Mouse (Mus musculus) left cerebral cortex, postnatal 36 days (tissue): Measurements from ENCODE around the gene Zbtb8b. TPM values are rescaled to one million over a fixed set of nuclear protein-coding genes. Genes with fewer than 3 reads are reported as not detected.
A peak's percentile ranks its signal among the peaks of the same experiment; 100 is the strongest.
"Not testable (repeated sequence)": the region's sequence is repeated elsewhere in the genome, so short reads cannot be mapped to it uniquely, and the experiment has no call there.

Source experiments
- DNase-seq, 2 experiments: peaks; one replicate each; pipeline ENCODE4 v3.0.0; 2021 to 2022; ENCODE audit warnings: low spot score in 2 of 2, mixed read lengths in 1 of 2
- intact Hi-C: fragments of 180-260 bp; cut with DNase I; formaldehyde crosslinking; loops from one replicate; pipeline ENCODE4 v1.15.1; 2025
- total RNA-seq, 2 experiments: library from RNA; stranded (reverse); gene quantifications; 2 replicates each; pipeline ENCODE4 v1.2.3; 2021

Zbtb8b gene
- total RNA-seq, result 1 to 10 TPM; 4.3 to 4.9 TPM

DNA sequence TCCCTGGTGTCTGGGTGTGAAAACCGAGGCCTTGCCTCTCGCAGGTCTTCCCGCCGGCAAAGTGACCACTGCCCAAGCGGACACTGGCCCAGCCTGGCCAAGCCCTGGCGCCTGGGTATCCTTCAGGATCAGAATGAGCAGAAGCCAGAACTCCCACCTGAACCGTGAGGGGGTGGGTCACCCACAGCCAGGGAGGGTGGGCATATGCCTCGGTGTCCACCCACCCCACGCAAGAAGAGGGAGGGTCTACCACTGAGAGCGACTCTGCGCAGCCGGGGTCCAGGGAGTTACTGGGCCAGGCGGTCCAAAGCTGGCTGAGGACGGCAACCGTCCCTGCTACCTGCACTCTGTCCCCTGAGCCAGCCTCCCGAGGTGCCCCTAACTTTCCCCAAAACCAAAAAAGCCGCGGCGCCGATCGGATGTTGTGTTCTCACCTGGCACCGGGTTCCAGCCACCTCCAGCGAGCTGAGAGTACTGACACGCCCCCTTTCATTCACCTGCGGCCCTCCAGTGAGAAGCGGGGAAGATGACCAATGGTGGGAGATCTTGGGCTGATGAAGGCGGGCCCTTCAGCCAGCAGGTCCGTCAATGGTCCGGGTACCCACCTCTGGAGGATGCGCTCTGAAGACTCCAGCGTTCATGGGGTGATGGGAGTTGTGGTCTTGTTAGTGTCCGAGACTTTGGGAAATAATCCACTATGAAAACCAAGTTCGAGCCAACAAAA, at the start of gene Zbtb8b:
TSS of gene Zbtb8b (minus strand) at position 514 of the 724 bp plus-strand sequence.
- intact Hi-C loops, result no loop called here
- DNase-seq, result peak; percentile 81 to 82

DNA sequence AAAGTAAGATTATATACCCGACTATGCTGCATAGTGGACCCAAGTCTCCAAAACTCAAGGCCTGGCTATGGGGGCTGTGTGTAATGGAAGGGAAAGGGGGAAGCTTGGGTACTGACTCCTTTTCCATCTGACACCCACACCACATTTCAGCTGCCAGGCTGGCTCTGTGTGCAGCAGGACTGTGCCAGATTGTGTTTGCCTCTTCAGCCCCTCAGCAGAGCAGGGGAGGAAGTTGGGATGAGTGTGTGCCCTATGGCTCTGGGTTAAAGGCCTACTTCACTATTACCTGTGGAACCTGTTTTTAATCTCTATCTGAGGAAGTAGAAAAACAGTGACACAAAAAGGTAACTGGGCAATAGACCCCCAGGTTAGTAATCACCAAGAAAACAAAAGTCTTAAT, 40.4 kb upstream of the Zbtb8b start:
- intact Hi-C loops, result no loop called here
- DNase-seq, result no peak

DNA sequence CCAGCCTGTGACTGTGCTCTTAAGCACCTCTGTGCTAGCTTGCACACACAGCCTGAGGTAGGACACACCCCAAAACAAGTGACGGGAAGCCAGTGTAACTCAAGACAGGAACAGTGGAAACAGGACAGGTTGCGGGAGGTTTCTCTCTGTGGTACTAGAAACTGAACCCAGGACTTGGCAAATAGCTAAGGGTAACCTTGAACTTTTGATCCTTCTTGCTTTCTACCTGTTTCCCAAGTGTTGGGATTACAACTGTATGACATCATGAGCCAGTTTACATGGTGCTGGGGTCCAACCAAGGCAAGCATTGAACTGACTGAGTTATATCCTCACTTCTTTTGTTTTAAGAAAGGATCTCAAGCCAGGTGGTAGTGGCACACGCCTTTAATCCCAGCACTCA, 39.2 kb upstream of the Zbtb8b start:
- no peak for DNase-seq
- intact Hi-C loops, result no loop called here

DNA sequence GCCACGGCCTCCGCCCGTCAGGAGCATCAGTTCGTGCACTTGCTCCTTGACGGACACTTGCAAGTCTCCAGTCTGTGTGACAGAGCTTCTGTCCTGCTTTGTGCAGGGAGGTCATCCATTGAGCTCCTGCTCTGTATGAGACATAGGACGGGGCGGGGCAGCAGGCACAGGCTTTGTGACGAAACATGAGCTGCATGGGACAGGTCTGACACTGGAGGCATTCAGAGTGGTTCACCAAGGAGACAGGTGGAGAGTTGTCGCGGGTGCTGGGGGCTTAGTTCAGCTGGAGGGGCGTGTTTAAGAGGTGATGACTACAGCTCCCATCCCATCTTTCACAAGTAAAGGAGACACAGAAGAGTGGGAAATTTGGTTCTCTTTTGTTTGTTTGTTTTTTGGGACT, 35.4 kb upstream of the Zbtb8b start:
- intact Hi-C loops, result no loop called here
- no peak for DNase-seq

DNA sequence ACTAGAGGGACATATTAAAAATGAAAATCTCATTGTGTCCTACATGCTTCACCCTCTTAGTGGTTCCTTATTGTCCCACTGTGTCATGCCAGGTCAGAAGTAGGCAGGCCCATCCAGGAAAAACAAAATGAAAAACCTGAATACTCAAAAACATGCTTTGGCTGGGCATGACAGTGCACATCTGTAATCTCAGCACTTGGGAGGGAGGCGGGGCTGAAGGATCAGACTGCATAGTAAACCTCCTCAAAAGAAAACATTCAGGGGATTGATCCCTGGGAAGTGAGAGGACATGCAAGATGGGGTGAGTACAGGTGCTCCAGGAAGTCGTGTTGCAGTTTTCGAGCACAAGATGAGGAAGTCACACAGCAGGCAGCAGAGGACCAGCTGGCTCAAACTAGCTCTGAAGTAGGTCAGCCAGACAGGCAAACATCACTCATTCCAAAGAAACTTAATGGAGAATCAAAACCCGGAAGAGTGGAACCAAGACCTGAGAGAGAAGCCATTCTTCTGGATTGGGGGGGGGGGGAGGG, 23.7 kb upstream of the Zbtb8b start:
- no peak for DNase-seq
- intact Hi-C loops, result loop anchor here (5.0 kb wide), 1 partner anchor 127 kb away; the partner anchor contains the start of genes Rbbp4 and Zbtb8os

DNA sequence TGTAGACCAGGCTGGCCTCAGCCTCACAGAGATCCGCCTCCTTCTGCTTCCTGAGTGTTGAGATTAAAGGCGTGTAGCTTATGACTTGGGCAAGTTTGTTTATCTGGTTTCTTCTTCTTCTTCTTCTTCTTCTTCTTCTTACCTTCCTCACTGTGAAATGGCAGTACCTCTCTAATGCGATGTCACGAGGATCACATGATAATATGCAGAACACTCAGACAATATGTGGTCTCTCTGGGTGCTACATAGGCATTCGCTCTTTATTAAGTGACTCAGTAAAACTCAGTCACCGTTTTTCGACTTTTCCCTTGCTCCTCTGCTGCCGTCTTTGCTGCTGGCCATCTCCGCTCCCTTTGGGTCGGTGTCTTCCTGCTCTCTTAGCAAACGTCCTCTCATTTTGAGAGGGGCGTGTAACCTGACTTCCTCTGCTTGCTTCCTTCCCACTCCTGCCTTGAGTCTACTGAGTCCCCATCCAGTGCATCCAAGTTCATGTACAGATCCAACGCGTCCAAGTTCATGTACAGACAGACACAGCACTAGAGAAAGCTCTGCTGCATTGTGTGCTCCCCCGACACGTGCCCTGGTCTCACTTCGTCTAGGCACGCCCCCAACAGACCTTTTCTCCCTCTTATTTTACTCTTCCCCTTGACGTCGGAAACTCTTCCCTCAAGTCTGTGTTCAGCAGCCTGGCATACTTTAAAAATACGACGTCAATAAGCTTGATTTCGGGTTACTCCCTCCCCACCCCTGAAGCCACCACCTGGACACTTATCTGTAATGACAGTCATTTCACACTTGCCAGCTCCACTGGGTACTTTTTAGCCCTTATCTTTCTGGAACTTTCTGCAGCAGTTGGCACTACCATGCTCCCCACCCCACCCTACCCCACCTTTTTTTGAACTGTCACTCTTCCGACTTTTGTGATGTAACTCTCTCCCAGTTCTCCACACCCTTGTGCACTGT, 22.7 kb upstream of the Zbtb8b start:
- intact Hi-C loops, result loop anchor here (5.0 kb wide), 1 partner anchor 126 kb away; the partner anchor contains the start of genes Rbbp4 and Zbtb8os
- no peak for DNase-seq

DNA sequence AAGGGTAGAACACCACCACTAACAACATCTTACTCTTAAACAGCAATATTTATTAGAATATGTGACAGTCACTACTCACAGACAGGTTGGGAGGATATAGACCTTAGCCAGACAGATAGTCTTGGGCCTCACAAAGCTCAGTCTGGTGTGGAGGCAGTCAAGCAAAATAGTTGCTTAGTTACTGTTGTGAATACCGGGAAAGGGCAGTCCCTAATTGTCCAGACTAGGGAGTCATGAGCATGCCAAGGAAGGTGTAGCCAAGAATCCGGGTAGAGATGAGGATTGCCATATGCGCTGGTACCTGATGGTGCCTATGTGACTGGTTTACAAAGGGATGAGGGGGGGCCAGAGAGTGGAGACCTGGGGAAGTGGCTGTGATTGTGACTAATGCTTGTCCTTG, 21.5 kb upstream of the Zbtb8b start:
- intact Hi-C loops, result loop anchor here (5.0 kb wide), 1 partner anchor 125 kb away; the partner anchor contains the start of genes Rbbp4 and Zbtb8os

DNA sequence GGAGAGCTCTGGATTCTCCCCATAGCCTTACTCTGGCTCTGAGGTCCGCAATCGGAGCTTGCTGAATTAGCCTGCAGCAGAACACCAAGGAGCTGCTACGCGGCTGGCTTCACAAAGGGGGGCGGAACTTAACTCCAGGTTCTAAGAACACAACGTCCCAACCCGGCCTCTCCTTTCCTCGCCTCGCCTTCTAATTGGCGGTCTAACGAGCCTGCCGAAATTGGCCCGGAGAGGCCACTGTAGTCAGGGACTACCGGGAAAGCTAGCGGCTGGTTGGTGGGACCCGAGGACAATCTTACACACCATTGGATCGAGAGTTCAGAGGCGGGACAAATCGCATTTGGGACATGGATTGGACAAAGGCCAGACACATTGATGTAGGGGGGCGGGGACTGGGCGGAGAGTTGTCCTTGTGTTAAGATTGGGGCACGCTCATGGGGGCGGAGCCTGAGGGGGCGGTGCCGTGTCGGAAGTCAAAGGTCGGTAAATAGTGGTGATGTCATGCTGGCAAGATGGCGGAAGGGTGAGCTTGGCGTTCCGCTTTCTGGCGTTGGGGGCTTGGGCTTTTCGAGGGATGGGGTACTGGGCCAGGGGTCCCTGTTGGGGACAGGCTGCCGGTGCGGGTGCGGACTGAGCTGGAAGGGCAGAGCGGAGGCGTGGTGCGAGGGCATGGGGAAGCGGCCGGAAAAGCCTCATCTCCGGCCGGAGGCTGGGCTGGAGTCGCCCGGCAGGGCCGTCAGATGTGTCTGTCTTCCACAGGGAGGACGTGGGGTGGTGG, 20.7 kb upstream of the Zbtb8b start, which contains the start of gene Bsdc1:
TSS of gene Bsdc1 (plus strand) at position 399 of the 778 bp plus-strand sequence.
- intact Hi-C loops, result loop anchor here (5.0 kb wide), 1 partner anchor 124 kb away; the partner anchor contains the start of genes Rbbp4 and Zbtb8os
- DNase-seq, result peak; percentile 99 to 100

More for the DNA sequence above, 21.5 kb upstream of the Zbtb8b start:
- DNase-seq, result no peak

DNA sequence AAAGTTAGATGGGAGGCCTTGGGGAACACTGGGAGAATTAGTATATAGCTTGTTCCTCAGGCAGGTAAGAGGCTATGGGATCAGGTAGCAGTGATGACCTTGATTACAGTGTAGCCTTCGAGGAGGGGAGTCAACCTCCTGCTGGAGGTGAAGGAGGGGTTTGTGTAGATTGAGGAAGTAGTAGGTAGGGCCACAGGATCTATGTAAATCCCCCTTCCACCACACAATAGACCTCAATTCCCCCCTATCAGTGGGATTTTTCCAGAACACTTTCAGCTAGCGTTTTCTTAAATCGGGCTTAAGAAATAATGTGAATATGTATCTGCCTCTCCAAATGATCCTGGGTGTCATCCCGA, 20.2 kb upstream of the Zbtb8b start:
- DNase-seq, result no peak
- intact Hi-C loops, result loop anchor here (5.0 kb wide), 1 partner anchor 124 kb away; the partner anchor contains the start of genes Rbbp4 and Zbtb8os

DNA sequence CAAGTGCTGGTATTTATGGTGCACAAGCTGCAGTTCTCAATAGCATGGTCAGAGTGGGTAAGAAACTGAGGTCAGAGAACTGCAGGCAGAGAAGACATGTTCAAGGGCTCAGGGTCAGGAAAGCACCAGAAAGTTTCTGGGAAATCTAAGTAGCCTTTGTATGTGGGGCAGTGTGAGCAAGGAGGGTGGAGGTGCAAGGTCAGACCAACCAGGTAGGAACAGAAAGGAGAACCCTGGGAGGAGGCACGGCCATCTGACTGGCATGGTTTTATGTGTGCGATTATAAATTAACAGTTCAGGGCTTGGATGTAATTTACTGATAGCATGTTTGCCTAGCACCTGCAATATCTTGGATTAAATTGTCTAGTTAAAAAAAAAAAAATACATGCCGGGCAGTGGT, 19.1 kb upstream of the Zbtb8b start:
- DNase-seq, result no peak
- intact Hi-C loops, result loop anchor here (5.0 to 10.0 kb wide), 3 partner anchors 122 to 325 kb away; partner anchors contain the start of genes Fndc5, Rbbp4 and Zbtb8os

DNA sequence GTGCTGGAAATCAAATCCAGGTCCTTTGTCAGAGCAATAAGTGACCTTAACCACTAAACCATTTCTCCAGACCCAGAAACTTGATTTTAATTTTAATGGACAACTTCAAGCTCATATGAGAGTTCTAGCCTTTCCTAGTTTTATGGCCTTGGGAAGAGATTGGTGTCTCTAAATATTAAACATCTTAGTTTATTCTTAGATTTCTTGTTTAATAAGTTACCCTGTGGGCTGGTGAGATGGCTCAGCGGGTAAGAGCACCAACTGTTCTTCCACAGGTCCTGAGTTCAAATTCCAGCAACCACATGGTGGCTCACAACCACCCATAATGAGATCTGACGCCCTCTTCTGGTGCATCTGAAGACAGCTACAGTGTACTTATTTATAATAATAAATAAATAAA, 16.7 kb upstream of the Zbtb8b start:
- intact Hi-C loops, result loop anchor here (10.0 kb wide), 2 partner anchors 253 to 323 kb away; partner anchors contain the start of gene Fndc5
- not testable (repeated sequence) for DNase-seq

DNA sequence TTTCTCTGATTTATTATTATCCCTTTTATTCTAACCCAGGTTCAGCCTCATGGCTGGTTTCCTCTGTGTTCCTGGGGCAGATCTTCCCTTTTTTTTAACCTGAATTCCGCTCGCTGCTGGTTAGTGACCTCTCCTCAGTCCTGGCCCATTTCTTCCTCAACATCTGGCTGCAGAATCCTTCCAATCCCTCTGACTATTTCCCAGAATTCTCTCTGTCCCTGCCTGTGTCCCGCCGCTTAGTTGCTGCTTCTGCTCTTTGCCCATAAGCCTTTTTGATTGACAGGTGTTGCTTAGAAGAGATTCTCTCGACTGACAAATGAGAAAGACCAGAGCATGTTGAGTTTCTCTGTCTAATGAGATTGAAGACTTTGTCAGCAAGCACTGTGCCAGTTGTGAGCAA, 15.5 kb upstream of the Zbtb8b start:
- intact Hi-C loops, result loop anchor here (10.0 kb wide), 2 partner anchors 251 to 321 kb away; partner anchors contain the start of gene Fndc5
- no peak for DNase-seq

DNA sequence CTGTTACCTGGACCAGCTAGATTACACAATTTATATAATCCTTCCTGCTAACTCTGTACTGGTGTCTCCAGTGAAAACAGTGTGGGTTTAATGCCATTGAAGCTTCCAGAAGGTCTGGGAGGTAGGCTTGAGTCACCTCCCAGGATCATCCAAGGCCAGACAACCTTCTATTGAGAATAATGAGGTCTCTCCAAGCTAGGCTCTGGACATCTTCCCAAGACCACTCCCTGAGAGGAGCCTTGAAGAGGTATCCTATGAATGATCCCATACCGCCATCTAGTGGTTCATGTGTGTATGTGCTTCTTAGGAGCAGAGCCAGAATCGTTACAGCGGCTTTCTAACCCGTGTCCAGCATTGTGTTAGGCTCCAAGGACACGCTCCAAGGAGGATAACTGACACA, 14.6 kb upstream of the Zbtb8b start:
- peak; percentile 50 to 64 for DNase-seq
- intact Hi-C loops, result loop anchor here (1.0 to 10.0 kb wide), 3 partner anchors 105 to 320 kb away; partner anchors contain the start of gene Fndc5

DNA sequence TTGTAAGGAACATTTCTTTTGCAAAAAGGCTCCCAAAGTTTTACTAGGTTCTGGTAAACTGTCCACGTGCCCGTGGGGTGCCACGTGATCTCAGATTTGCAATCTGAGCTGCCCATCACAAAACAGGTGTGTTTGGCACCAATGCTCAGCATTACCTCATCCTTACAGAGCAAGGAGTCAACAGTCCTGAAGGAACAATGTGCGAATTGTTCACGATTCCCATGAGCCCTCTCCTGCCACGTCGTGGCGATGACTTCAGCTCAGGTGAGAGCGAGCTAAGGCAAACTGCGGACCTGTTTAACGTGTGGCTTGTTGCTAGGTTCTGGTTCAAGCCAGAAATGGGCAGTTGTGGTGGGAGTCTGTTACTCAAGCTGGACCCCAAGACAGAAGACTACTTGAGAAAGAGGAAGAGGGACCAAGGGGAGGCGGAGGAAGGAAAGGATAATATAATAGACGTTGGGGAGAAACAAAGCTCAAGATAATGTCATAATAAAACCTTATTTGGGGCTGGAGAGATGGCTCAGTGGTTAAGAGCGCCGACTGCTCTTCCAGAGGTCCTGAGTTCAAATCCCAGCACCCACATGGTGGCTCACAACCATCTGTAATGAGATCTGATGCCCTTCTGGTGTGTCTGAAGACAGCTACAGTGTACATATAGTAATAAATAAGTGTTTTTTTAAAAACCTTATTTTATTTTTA, 11.0 kb upstream of the Zbtb8b start:
- no peak for DNase-seq
- intact Hi-C loops, result loop anchor here (10.0 kb wide), 2 partner anchors 247 to 317 kb away; partner anchors contain the start of gene Fndc5

DNA sequence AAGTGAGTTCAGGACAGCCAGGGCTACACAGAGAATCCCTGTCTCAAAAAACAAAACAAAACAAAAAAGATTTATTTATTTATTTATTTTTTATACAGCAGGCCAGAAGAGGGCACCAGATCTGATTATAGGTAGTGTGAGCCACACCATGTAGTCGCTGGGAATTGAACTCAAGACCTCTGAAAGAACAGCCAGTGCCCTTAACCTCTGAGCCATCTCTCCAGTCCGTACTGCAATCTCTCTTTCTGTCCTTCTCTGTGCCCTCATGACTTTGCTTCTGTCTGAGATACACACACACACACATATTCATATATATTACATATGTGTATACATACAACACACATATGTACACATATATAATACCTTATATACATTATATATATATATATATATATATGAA, 10.2 kb upstream of the Zbtb8b start:
- intact Hi-C loops, result loop anchor here (10.0 kb wide), 2 partner anchors 246 to 316 kb away; partner anchors contain the start of gene Fndc5
- no peak for DNase-seq

DNA sequence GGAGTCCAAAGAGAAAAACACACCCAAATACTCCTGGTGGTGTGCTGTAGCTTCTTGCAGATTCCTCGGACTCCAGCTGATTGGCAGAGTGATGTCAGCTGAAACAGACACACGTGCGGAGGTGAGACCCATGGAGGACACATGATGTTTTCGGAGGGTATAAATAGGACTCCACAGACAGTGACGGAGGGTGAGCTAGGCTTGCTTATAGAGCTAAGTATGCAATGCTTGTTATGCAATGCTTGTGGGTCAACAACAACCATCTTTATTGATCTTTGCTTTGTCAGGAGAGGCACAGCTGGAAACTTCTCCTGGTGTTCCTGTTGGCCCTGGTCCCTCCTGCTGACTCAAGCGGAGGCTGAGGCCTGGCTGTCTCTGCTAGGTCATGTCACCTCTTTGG, 8.1 kb upstream of the Zbtb8b start:
- intact Hi-C loops, result no loop called here
- DNase-seq, result no peak

DNA sequence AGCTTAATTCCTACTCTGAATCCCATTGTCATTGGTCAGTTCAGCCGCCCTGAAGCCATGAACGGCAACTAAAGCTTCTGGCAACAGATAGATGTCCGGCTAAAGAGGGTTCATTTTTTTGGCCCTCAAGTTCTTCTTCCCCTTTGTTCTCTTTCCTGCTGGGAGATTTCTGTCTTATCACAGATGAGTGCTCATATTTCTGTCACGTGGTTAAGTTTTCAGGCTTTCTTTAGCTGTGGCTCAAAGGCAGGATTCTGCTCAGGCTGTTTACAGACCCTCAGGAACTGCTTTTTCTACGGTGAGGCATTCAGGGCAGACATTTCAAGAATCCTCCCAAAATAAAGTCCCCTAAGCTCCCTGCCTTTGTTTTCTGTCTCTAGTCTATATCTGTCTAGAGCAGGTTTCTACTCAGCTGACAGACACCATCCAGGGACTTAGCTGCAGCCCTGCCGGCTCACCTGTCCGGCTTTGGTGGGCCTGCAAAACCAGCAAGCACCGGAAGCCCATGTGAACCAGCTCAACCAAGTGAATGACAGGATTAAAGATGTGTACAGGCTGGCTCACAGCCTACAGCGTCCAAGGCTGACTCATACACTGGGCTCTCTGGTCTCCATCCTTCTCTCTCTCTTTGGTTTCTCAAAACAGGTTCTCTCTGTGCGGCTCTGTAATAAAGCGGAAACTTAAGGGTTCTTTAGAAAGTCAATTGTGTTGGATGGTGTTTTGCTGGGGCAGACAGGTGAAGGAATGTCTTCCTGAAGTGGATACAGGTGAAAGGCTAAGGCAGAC, 7.3 kb upstream of the Zbtb8b start:
- intact Hi-C loops, result no loop called here
- no peak for DNase-seq
